Mouse (Mus musculus) embryonic facial prominence, embryonic 11.5 days (tissue): ENCODE measurements at regions not wholly inside any gene's neighbourhood (a gene's known extent, or its start where the extent isn't known, plus 50 kb on each side); places are given as distances from the start of the nearest gene placed in this dataset.
A peak's percentile ranks its signal among the peaks of the same experiment; 100 is the strongest.

Experiments
- ATAC-seq: fragments of 200-750 bp; cut with Nextera tagmentation; replicated peaks from 2 replicates; pipeline ENCODE4 v1.8.0; 2017; ENCODE audit warnings: low read depth; ENCODE audit not compliant: insufficient number of reproducible peaks, low FRiP score, low TSS enrichment
- DNase-seq: peaks from one replicate; pipeline ENCODE4 v3.0.0-alpha.2; 2015; ENCODE audit warnings: low spot score
- H3K27ac ChIP-seq: fragments of 300-500 bp; sonication (generic); replicated peaks from 2 replicates; pipeline ENCODE4 v1.5.1; 2014; ENCODE audit warnings: mild to moderate bottlenecking, low read depth, low read length, control low read depth
- H3K27me3 ChIP-seq: fragments of 300-500 bp; sonication (generic); 2 replicates; pipeline ENCODE4 v1.6.1; 2014; ENCODE audit warnings: mild to moderate bottlenecking, low read length, moderate library complexity, mixed read lengths; ENCODE audit not compliant: control insufficient read depth, insufficient read depth
- H3K36me3 ChIP-seq: fragments of 300-500 bp; sonication (generic); replicated peaks from 2 replicates; pipeline ENCODE4 v1.6.1; 2014; ENCODE audit warnings: low read depth, mild to moderate bottlenecking, low read length, moderate library complexity, mixed read lengths; ENCODE audit not compliant: control insufficient read depth, insufficient read depth
- H3K4me1 ChIP-seq: fragments of 300-500 bp; sonication (generic); 2 replicates; pipeline ENCODE4 v1.6.1; 2014; ENCODE audit warnings: low read length, mixed read lengths; ENCODE audit not compliant: control insufficient read depth, insufficient read depth
- H3K4me2 ChIP-seq: fragments of 300-500 bp; sonication (generic); 2 replicates; pipeline ENCODE4 v1.6.1; 2014; ENCODE audit warnings: low read depth, mild to moderate bottlenecking, control low read depth, low read length, moderate library complexity
- H3K4me3 ChIP-seq: fragments of 300-500 bp; sonication (generic); 2 replicates; pipeline ENCODE4 v1.5.1; 2014; ENCODE audit warnings: low read depth, low read length, control low read depth
- H3K9ac ChIP-seq: fragments of 300-500 bp; sonication (generic); replicated peaks from 2 replicates; pipeline ENCODE4 v1.6.1; 2014; ENCODE audit warnings: mild to moderate bottlenecking, control low read depth, low read length
- H3K9me3 ChIP-seq: fragments of 300-500 bp; sonication (generic); replicated peaks from 2 replicates; pipeline ENCODE4 v1.6.1; 2016; ENCODE audit warnings: mild to moderate bottlenecking, low read length, inconsistent platforms, mixed read lengths; ENCODE audit not compliant: control insufficient read depth
- WGBS: fragments of 180-500 bp; shearing (Covaris S2); extraction: QIAGEN DNeasy Blood & Tissue Kit; methylation state at CpG from one replicate; pipeline ENCODE4 v1.1.7; 2014; 5-methylcytosine and 5-hydroxymethylcytosine counted together

GRCm38 (mm10) chr10:56485746-56486145 lies 108.6 kb downstream of the Gja1 start:
- no peak overlapping the region for H3K9ac ChIP-seq
- H3K27ac ChIP-seq: no peak overlapping the region
- H3K27me3 ChIP-seq: no peaks in the 10 kb centered on the region
- no peak for ATAC-seq
- no peaks in the 10 kb centered on the region for H3K9me3 ChIP-seq
- no peak overlapping the region for H3K4me2 ChIP-seq
- no peaks in the 10 kb centered on the region for H3K36me3 ChIP-seq
- no peaks in the 10 kb centered on the region for H3K4me1 ChIP-seq
- H3K4me3 ChIP-seq: no peak overlapping the region
- no peak for DNase-seq
- WGBS: 88% methylated on average over 5 of the region's 5 CpGs

- Histone ChIP-seq H3K9ac (no peak overlapping the region), H3K27me3 (no peaks in the 10 kb centered on the region), H3K4me3 (no peak overlapping the region), H3K4me2 (no peak overlapping the region), H3K9me3 (no peaks in the 10 kb centered on the region), H3K36me3 (no peaks in the 10 kb centered on the region), H3K4me1 (no peaks in the 10 kb centered on the region), H3K27ac (no peak overlapping the region)
- DNase-seq: no peak
- 62% methylated on average over 6 of the region's 6 CpGs for WGBS
- ATAC-seq: no peak
These were observed 109.5 kb downstream of the Gja1 start for GRCm38 (mm10) chr10:56486584-56486983.

- WGBS: 48% methylated on average over 1 of the region's 1 CpGs
- Histone ChIP-seq H3K4me2 (no peak overlapping the region), H3K36me3 (no peaks in the 10 kb centered on the region), H3K4me1 (no peaks in the 10 kb centered on the region), H3K27ac (no peak overlapping the region), H3K9me3 (no peaks in the 10 kb centered on the region), H3K4me3 (no peak overlapping the region), H3K9ac (no peak overlapping the region), H3K27me3 (no peaks in the 10 kb centered on the region)
- ATAC-seq (no peak), DNase-seq (no peak)
These were observed 116.3 kb downstream of the Gja1 start for GRCm38 (mm10) chr10:56493461-56493860.

GRCm38 (mm10) chr10:56495352-56495751 lies 118.2 kb downstream of the Gja1 start:
- Histone ChIP-seq H3K4me1 (no peaks in the 10 kb centered on the region), H3K9me3 (no peaks in the 10 kb centered on the region), H3K27me3 (no peaks in the 10 kb centered on the region), H3K4me2 (no peak overlapping the region), H3K36me3 (no peaks in the 10 kb centered on the region), H3K9ac (no peak overlapping the region), H3K4me3 (no peak overlapping the region), H3K27ac (no peak overlapping the region)
- WGBS: 80% methylated on average over 4 of the region's 4 CpGs
- ATAC-seq: no peak
- no peak for DNase-seq

GRCm38 (mm10) chr10:56519041-56519440 lies 141.9 kb downstream of the Gja1 start:
- Histone ChIP-seq H3K4me3 (no peak overlapping the region), H3K9ac (no peak overlapping the region), H3K4me2 (no peak overlapping the region), H3K9me3 (no peaks in the 10 kb centered on the region), H3K27ac (no peak overlapping the region), H3K4me1 (no peaks in the 10 kb centered on the region), H3K27me3 (no peaks in the 10 kb centered on the region), H3K36me3 (no peaks in the 10 kb centered on the region)
- DNase-seq: no peak
- no peak for ATAC-seq
- WGBS: 86% methylated on average over 1 of the region's 1 CpGs

- H3K36me3 ChIP-seq: no peaks in the 10 kb centered on the region
- ATAC-seq (no peak), DNase-seq (peak; percentile 56)
- no peak overlapping the region for H3K4me3 ChIP-seq
- no peak overlapping the region for H3K27ac ChIP-seq
- H3K4me2 ChIP-seq: no peak overlapping the region
- 31% methylated on average over 2 of the region's 2 CpGs for WGBS
- no peak overlapping the region for H3K9ac ChIP-seq
- no peaks in the 10 kb centered on the region for H3K9me3 ChIP-seq
- no peaks in the 10 kb centered on the region for H3K27me3 ChIP-seq
- no peaks in the 10 kb centered on the region for H3K4me1 ChIP-seq
These were observed 148.7 kb downstream of the Gja1 start for GRCm38 (mm10) chr10:56525791-56526190.

GRCm38 (mm10) chr10:56537091-56537490 lies 160.0 kb downstream of the Gja1 start:
- no peak for ATAC-seq
- Histone ChIP-seq H3K36me3 (no peaks in the 10 kb centered on the region), H3K27ac (no peak overlapping the region), H3K4me1 (no peaks in the 10 kb centered on the region), H3K4me2 (no peak overlapping the region), H3K27me3 (no peaks in the 10 kb centered on the region), H3K9me3 (no peaks in the 10 kb centered on the region), H3K9ac (no peak overlapping the region), H3K4me3 (no peak overlapping the region)
- DNase-seq: no peak
- WGBS: 51% methylated on average over 4 of the region's 4 CpGs

GRCm38 (mm10) chr10:56539827-56540511 lies 162.8 kb downstream of the Gja1 start:
- DNase-seq: no peak
- ATAC-seq: no peak
- no peaks in the 10 kb centered on the region for H3K36me3 ChIP-seq
- WGBS: 75% methylated on average over 5 of the region's 5 CpGs
- H3K9ac ChIP-seq: no peak overlapping the region
- H3K27ac ChIP-seq: no peak overlapping the region
- no peak overlapping the region for H3K4me3 ChIP-seq
- no peak overlapping the region for H3K4me2 ChIP-seq
- no peaks in the 10 kb centered on the region for H3K9me3 ChIP-seq
- no peaks in the 10 kb centered on the region for H3K4me1 ChIP-seq
- H3K27me3 ChIP-seq: no peaks in the 10 kb centered on the region
